Mouse (Mus musculus): Measurements from ENCODE around the gene Parpbp. TPM values are rescaled to one million over a fixed set of nuclear protein-coding genes. Genes with fewer than 3 reads are reported as not detected.

Parpbp gene
- total RNA-seq (2023), result under 1 TPM; 0.26 to 0.27 TPM

GRCm38 (mm10) chr10:88146707-88147477 lies at the start of gene Parpbp, which contains the start of gene Nup37:
TSS of gene Parpbp (minus strand) at chr10:88146941.
TSS of gene Nup37 (plus strand) at chr10:88146992.

GRCm38 (mm10) chr10:88090772-88091171 lies 56.0 kb downstream of the Parpbp start, which contains the start of gene Pmch:
TSS of gene Pmch (plus strand) at chr10:88091072.

Other genes with a start within 250 kb of the Parpbp start
- not detected for gene Pmch, start 55.9 kb downstream of the Parpbp start, total RNA-seq (2023)
- 1 to 10 TPM; 4.7 to 5.7 TPM for gene Nup37, start 51 bp upstream of the Parpbp start, total RNA-seq (2023)
- 10 to 100 TPM; 36.8 to 40.6 TPM for gene Washc3, start 54.2 kb upstream of the Parpbp start, total RNA-seq (2023)
- 10 to 100 TPM; 27.8 to 31.9 TPM for gene Dram1, start 232.1 kb upstream of the Parpbp start, total RNA-seq (2023)
- gene Gnptab, start 232.2 kb upstream of the Parpbp start, total RNA-seq (2023), result 10 to 100 TPM; 50.3 to 57.6 TPM

Measured in monocyte, adult 59 days (primary cell).